Mouse (Mus musculus) olfactory bulb, adult 2 months (tissue): ENCODE data around the gene Fkbp10.

ENCODE experiments used
- CTCF ChIP-seq: fragments of 200-500 bp; IDR thresholded peaks from 2 replicates; pipeline ENCODE4 v1.5.1; 2012; ENCODE audit warnings: low read depth, mild to moderate bottlenecking, low read length, moderate library complexity; ENCODE audit not compliant: insufficient read depth
- POLR2A ChIP-seq: fragments of 200-500 bp; IDR thresholded peaks from 2 replicates; pipeline ENCODE4 v1.6.1; 2012; ENCODE audit warnings: mild to moderate bottlenecking, low read depth, low read length, moderate library complexity; ENCODE audit not compliant: insufficient read depth

- no peak for TF ChIP-seq POLR2A
- no peak for TF ChIP-seq CTCF
Measured at GRCm38 (mm10) chr11:100465229-100465792, 49.8 kb downstream of the Fkbp10 start.
